Mouse (Mus musculus): ENCODE results near the gene Sgcd. TPM values are rescaled to one million over a fixed set of nuclear protein-coding genes. Genes with fewer than 3 reads are reported as not detected.

Gene Sgcd
- total RNA-seq, 1 experiment = 1.0 TPM

DNA sequence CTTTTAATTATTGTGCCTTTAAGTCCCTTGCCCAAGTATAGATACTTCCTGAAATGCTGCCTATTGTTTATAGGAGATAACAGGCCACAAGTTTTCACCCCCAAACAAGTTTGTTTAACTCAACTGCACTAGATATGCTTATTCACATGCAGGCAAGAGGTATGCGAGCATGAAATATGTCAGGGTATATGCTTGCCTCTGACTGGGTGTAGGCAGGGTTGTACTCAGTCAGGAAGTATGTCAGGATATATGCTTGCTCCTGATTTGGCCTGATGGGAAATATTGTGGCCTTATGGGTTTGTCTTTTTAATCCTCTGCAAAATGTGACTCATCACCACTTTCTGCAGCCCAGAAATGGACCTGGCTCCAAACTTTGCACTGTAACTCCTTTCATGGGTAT is 694.0 kb downstream of the Sgcd start:
- TF ChIP-seq CHD2 (IDR thresholded peaks at IDR 0.05; ENCODE audit: low read depth, low read length) = no peak
- no peak for TF ChIP-seq ZNF384 (IDR thresholded peaks at IDR 0.05; ENCODE audit: low read depth, low read length)
- TF ChIP-seq ZC3H11A (IDR thresholded peaks at IDR 0.05; ENCODE audit: borderline replicate concordance, low read depth, low read length) = no peak
- TF ChIP-seq HCFC1 (IDR thresholded peaks at IDR 0.05; ENCODE audit: borderline replicate concordance, insufficient read depth, low read length) = no peak
- no peak for TF ChIP-seq MAFK (IDR thresholded peaks at IDR 0.05; ENCODE audit: insufficient read depth, low read depth, low read length)
- in situ Hi-C loops (cut with MboI; ENCODE audit: low sequenced_read_pairs in 2 of 2, unreplicated experiment in 2 of 2) = no loop called here
- Histone ChIP-seq H3K4me3 (ENCODE audit: insufficient read depth in 1 of 2, low read depth in 1 of 2, low read length in 2 of 2, poor library complexity in 1 of 2, severe bottlenecking in 1 of 2) (no peak overlapping the region), H3K36me3 (ENCODE audit: control insufficient read depth, insufficient read depth, low read length, poor library complexity, severe bottlenecking) (no peaks in the 10 kb centered on the region), H3K27ac (ENCODE audit: insufficient read depth, low read depth, low read length, poor library complexity, severe bottlenecking) (no peak overlapping the region), H3K4me1 (ENCODE audit: control insufficient read depth in 2 of 2, insufficient read depth in 2 of 2, low read length in 2 of 2, poor library complexity in 1 of 2) (no peaks in the 10 kb centered on the region), H3K9ac (ENCODE audit: insufficient read depth, low read depth, low read length, poor library complexity, severe bottlenecking) (no peak overlapping the region), H3K9me3 (ENCODE audit: control insufficient read depth, insufficient read depth, low read depth, low read length) (no peaks in the 10 kb centered on the region)
- no peak for DNase-seq (ENCODE audit: low read depth, low spot score)

DNA sequence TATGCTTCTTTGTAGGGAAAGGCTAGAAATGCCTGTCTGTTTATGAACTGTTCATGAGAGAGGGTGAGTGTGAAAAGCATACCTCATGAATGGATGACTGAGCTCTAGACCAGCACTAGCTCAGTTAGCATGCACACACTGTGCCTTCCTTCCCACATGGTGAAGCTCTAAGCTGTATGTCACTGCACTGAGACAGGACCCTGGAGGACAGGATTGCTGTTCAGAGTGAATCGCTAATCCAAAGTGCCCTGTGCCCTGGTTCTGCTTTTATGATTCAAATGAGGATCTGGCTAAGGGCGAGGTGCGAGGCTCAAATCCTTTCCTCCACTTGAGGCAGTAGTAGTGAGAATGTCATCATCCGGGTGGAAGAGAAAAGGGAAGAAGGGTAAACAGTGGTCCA is 712.2 kb downstream of the Sgcd start:
- H3K9me3 ChIP-seq (ENCODE audit: control insufficient read depth, insufficient read depth, low read depth, low read length) = no peaks in the 10 kb centered on the region
- H3K27ac ChIP-seq (ENCODE audit: insufficient read depth, low read depth, low read length, poor library complexity, severe bottlenecking) = no peak overlapping the region
- TF ChIP-seq ZNF384 (IDR thresholded peaks at IDR 0.05; ENCODE audit: low read depth, low read length) (no peak), CHD2 (IDR thresholded peaks at IDR 0.05; ENCODE audit: low read depth, low read length) (no peak), HCFC1 (IDR thresholded peaks at IDR 0.05; ENCODE audit: borderline replicate concordance, insufficient read depth, low read length) (no peak), MAFK (IDR thresholded peaks at IDR 0.05; ENCODE audit: insufficient read depth, low read depth, low read length) (no peak), ZC3H11A (IDR thresholded peaks at IDR 0.05; ENCODE audit: borderline replicate concordance, low read depth, low read length) (no peak)
- DNase-seq (ENCODE audit: low read depth, low spot score) = no peak
- no peak overlapping the region for H3K9ac ChIP-seq (ENCODE audit: insufficient read depth, low read depth, low read length, poor library complexity, severe bottlenecking)
- H3K36me3 ChIP-seq (ENCODE audit: control insufficient read depth, insufficient read depth, low read length, poor library complexity, severe bottlenecking) = no peaks in the 10 kb centered on the region
- in situ Hi-C loops (cut with MboI; ENCODE audit: low sequenced_read_pairs in 2 of 2, unreplicated experiment in 2 of 2) = no loop called here
- H3K4me1 ChIP-seq (ENCODE audit: control insufficient read depth in 2 of 2, insufficient read depth in 2 of 2, low read length in 2 of 2, poor library complexity in 1 of 2) = peaks cover 0 to 2% of the 10 kb centered on the region in 2 experiments; a peak in 1 of 4 replicates
- no peak overlapping the region for H3K4me3 ChIP-seq (ENCODE audit: insufficient read depth in 1 of 2, low read depth in 1 of 2, low read length in 2 of 2, poor library complexity in 1 of 2, severe bottlenecking in 1 of 2)

DNA sequence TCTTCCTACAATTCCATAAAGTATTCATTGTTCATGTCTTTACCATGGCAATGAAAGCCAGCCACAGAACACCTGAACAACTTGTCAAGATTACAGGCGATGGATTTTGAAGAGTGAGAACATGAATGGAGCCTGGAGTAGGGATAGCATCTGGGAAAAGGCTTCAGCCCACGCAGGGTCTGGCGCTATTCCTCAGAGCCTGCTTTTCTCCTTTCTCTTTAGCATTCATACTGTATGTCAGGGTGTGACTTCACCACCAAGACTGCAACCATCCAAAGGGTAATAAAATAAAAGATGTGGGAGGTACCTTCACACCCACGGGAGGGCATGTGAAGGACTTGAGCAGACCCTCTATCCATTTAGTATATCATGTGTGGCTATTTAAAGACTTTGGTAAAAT is 720.2 kb downstream of the Sgcd start:
- Histone ChIP-seq H3K27ac (ENCODE audit: insufficient read depth, low read depth, low read length, poor library complexity, severe bottlenecking) (no peak overlapping the region), H3K4me1 (ENCODE audit: control insufficient read depth in 2 of 2, insufficient read depth in 2 of 2, low read length in 2 of 2, poor library complexity in 1 of 2) (no peaks in the 10 kb centered on the region), H3K9me3 (ENCODE audit: control insufficient read depth, insufficient read depth, low read depth, low read length) (no peaks in the 10 kb centered on the region), H3K36me3 (ENCODE audit: control insufficient read depth, insufficient read depth, low read length, poor library complexity, severe bottlenecking) (no peaks in the 10 kb centered on the region), H3K9ac (ENCODE audit: insufficient read depth, low read depth, low read length, poor library complexity, severe bottlenecking) (no peak overlapping the region), H3K4me3 (ENCODE audit: insufficient read depth in 1 of 2, low read depth in 1 of 2, low read length in 2 of 2, poor library complexity in 1 of 2, severe bottlenecking in 1 of 2) (no peak overlapping the region)
- in situ Hi-C loops (cut with MboI; ENCODE audit: low sequenced_read_pairs in 2 of 2, unreplicated experiment in 2 of 2) = no loop called here
- TF ChIP-seq HCFC1 (IDR thresholded peaks at IDR 0.05; ENCODE audit: borderline replicate concordance, insufficient read depth, low read length) (no peak), ZC3H11A (IDR thresholded peaks at IDR 0.05; ENCODE audit: borderline replicate concordance, low read depth, low read length) (no peak)
- no peak for DNase-seq (ENCODE audit: low read depth, low spot score)

DNA sequence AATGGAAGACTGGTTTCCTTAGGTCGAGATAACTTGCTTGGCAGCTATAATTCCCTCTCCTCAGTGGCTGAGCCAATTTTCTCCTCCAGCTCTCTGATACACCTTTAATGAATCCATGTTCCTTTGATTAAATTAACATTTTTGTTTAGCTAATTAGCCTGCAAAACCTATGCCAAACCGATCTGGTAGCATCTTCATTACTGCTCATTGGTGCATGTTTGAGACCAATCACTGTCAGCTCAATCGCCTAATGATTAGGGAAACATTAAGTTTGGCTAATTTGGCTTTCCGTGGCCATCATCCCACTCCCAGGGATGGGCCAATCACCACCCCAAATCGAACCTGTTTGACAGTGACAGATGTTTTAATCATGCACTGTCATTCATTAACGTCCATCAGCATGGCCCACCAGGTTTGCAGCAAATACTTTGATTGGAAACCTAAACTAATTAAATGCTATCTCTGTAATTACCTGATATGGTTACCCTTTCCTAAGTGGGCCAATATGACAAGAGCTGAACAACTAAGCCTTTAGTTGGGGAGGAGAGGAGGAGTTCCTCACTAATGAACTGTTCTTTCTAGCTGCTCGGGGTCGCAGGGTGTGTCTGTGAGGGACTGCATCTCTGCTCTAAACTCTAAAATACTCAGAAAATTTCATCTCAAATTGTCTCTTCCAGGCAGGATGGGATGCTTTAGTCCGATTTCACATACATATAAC is 724.3 kb downstream of the Sgcd start:
- Histone ChIP-seq H3K36me3 (ENCODE audit: control insufficient read depth, insufficient read depth, low read length, poor library complexity, severe bottlenecking) (no peaks in the 10 kb centered on the region), H3K9ac (ENCODE audit: insufficient read depth, low read depth, low read length, poor library complexity, severe bottlenecking) (no peak overlapping the region), H3K27ac (ENCODE audit: insufficient read depth, low read depth, low read length, poor library complexity, severe bottlenecking) (no peak overlapping the region), H3K4me1 (ENCODE audit: control insufficient read depth in 2 of 2, insufficient read depth in 2 of 2, low read length in 2 of 2, poor library complexity in 1 of 2) (no peaks in the 10 kb centered on the region), H3K4me3 (ENCODE audit: insufficient read depth in 1 of 2, low read depth in 1 of 2, low read length in 2 of 2, poor library complexity in 1 of 2, severe bottlenecking in 1 of 2) (no peak overlapping the region), H3K9me3 (ENCODE audit: control insufficient read depth, insufficient read depth, low read depth, low read length) (no peaks in the 10 kb centered on the region)
- no peak for DNase-seq (ENCODE audit: low read depth, low spot score)
- in situ Hi-C loops (cut with MboI; ENCODE audit: low sequenced_read_pairs in 2 of 2, unreplicated experiment in 2 of 2) = no loop called here
- TF ChIP-seq ZC3H11A (IDR thresholded peaks at IDR 0.05; ENCODE audit: borderline replicate concordance, low read depth, low read length) (no peak), HCFC1 (IDR thresholded peaks at IDR 0.05; ENCODE audit: borderline replicate concordance, insufficient read depth, low read length) (no peak), CHD2 (IDR thresholded peaks at IDR 0.05; ENCODE audit: low read depth, low read length) (no peak), MAFK (IDR thresholded peaks at IDR 0.05; ENCODE audit: insufficient read depth, low read depth, low read length) (no peak), ZNF384 (IDR thresholded peaks at IDR 0.05; ENCODE audit: low read depth, low read length) (no peak)

DNA sequence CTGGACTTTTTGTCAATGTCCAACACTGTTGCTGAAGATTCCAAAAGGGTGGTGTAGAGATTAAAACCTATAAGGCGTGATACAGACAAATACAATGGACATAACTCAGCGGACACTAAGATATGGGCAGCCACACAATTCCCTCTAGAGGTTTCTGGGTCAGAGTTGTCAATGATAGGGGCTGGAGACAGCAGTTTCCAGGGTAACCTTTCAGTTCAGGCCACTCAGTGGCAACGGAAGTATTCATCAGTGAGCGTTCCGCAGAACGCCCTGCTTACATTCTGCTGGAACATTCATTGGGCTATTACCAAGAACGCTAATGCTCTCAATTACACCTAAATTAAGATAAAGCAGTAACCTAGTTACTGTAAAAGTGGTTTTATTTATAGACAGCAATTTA is 738.5 kb downstream of the Sgcd start:
- Histone ChIP-seq H3K27ac (ENCODE audit: insufficient read depth, low read depth, low read length, poor library complexity, severe bottlenecking) (no peak overlapping the region), H3K36me3 (ENCODE audit: control insufficient read depth, insufficient read depth, low read length, poor library complexity, severe bottlenecking) (no peaks in the 10 kb centered on the region), H3K9me3 (ENCODE audit: control insufficient read depth, insufficient read depth, low read depth, low read length) (no peaks in the 10 kb centered on the region), H3K4me1 (ENCODE audit: control insufficient read depth in 2 of 2, insufficient read depth in 2 of 2, low read length in 2 of 2, poor library complexity in 1 of 2) (no peaks in the 10 kb centered on the region), H3K4me3 (ENCODE audit: insufficient read depth in 1 of 2, low read depth in 1 of 2, low read length in 2 of 2, poor library complexity in 1 of 2, severe bottlenecking in 1 of 2) (no peak overlapping the region), H3K9ac (ENCODE audit: insufficient read depth, low read depth, low read length, poor library complexity, severe bottlenecking) (no peak overlapping the region)
- no peak for TF ChIP-seq HCFC1 (IDR thresholded peaks at IDR 0.05; ENCODE audit: borderline replicate concordance, insufficient read depth, low read length)
- no peak for TF ChIP-seq CHD2 (IDR thresholded peaks at IDR 0.05; ENCODE audit: low read depth, low read length)
- TF ChIP-seq MAFK (IDR thresholded peaks at IDR 0.05; ENCODE audit: insufficient read depth, low read depth, low read length) = no peak
- in situ Hi-C loops (cut with MboI; ENCODE audit: low sequenced_read_pairs in 2 of 2, unreplicated experiment in 2 of 2) = no loop called here
- no peak for DNase-seq (ENCODE audit: low read depth, low spot score)
